Comparison of ENCODE assay signal across 8 mouse cellular contexts in genomic region chr8:44937905-44938642, GRCm38 (mm10). TPM values are rescaled to one million over a fixed set of nuclear protein-coding genes. Genes with fewer than 3 reads are reported as not detected.
DNase-seq lines count a peak whose midpoint lies in the region; ATAC-seq and TF ChIP-seq lines count a peak whose summit lies in the region.

No protein-coding gene starts in this region.

- 0 out of 2 replicates have a peak, but pooled peaks have one; percentile 26 for TF ChIP-seq POLR2A in liver, adult 2 months (IDR thresholded peaks at IDR 0.05; ENCODE audit: extremely low read depth, insufficient read depth, low read length)

- peak overlapping the region; percentile 86 for H3K4me2 ChIP-seq in forebrain, embryonic 14.5 days (ENCODE audit: low read length)
- peak overlapping the region; percentile 85 for H3K4me2 ChIP-seq in heart, embryonic 16.5 days (ENCODE audit: low read depth, low read length)
- H3K4me2 ChIP-seq in midbrain, postnatal 0 days (ENCODE audit: low read depth, low read length, poor library complexity, severe bottlenecking) = peak overlapping the region; percentile 95
- peak overlapping the region; percentile 75 for H3K4me2 ChIP-seq in stomach, postnatal 0 days (replicated peaks; ENCODE audit: low read depth)

- H3K79me2 ChIP-seq in liver, adult 2 months (ENCODE audit: control insufficient read depth, insufficient read depth, low read length) = peaks cover 24% of the 10 kb centered on the region; the same call in 1 of the 2 replicates

- under 1% methylated on average over 86 of the region's 87 CpGs for WGBS in forebrain, embryonic 14.5 days
- under 1% methylated on average over 87 of the region's 87 CpGs for WGBS in heart, embryonic 16.5 days
- WGBS in liver, adult 2 months = under 1% methylated on average over 87 of the region's 87 CpGs
- 1% methylated on average over 80 of the region's 87 CpGs for WGBS in midbrain, postnatal 0 days
- under 1% methylated on average over 67 of the region's 87 CpGs for WGBS in stomach, postnatal 0 days

- TF ChIP-seq CTCF in liver, adult 2 months (IDR thresholded peaks at IDR 0.05; ENCODE audit: low read depth, low read length) = peak; percentile 22; the same call in 1 of the 2 replicates
- TF ChIP-seq CTCF in midbrain, postnatal 0 days (IDR thresholded peaks at IDR 0.05) = no peak
- TF ChIP-seq CTCF in stomach, postnatal 0 days (IDR thresholded peaks at IDR 0.05; ENCODE audit: low read depth) = peak; percentile 46

- no peaks in the 10 kb centered on the region; the same call in 1 of the 2 replicates for H3K4me1 ChIP-seq in brown adipose tissue, adult 24 weeks (ENCODE audit: control insufficient read depth, insufficient read depth, insufficient read length, low read length)
- H3K4me1 ChIP-seq in forebrain, embryonic 14.5 days (ENCODE audit: control insufficient read depth, insufficient read depth, low read length) = no peaks in the 10 kb centered on the region; the same call in 1 of the 2 replicates
- H3K4me1 ChIP-seq in heart, embryonic 16.5 days (ENCODE audit: control insufficient read depth, insufficient read depth, low read length) = peaks cover 9% of the 10 kb centered on the region
- H3K4me1 ChIP-seq in liver, adult 2 months (ENCODE audit: control insufficient read depth, insufficient read depth, low read length) = peaks cover 3% of the 10 kb centered on the region
- H3K4me1 ChIP-seq in midbrain, postnatal 0 days (ENCODE audit: insufficient read depth, low read length) = no peaks in the 10 kb centered on the region; the same call in 1 of the 2 replicates
- 0 out of 2 replicates have a peak, but pooled peaks cover 2% of the 10 kb centered on the region for H3K4me1 ChIP-seq in stomach, postnatal 0 days (replicated peaks; ENCODE audit: control insufficient read depth, insufficient read depth)

- H3K27me3 ChIP-seq in forebrain, embryonic 14.5 days (replicated peaks; ENCODE audit: control insufficient read depth, insufficient read depth, low read length) = no peaks in the 10 kb centered on the region
- no peaks in the 10 kb centered on the region for H3K27me3 ChIP-seq in heart, embryonic 16.5 days (ENCODE audit: control insufficient read depth, insufficient read depth, low read length)
- no peaks in the 10 kb centered on the region for H3K27me3 ChIP-seq in liver, adult 2 months (ENCODE audit: control insufficient read depth, insufficient read depth, low read length)
- H3K27me3 ChIP-seq in midbrain, postnatal 0 days (ENCODE audit: insufficient read depth, low read length) = no peaks in the 10 kb centered on the region
- H3K27me3 ChIP-seq in stomach, postnatal 0 days (ENCODE audit: control insufficient read depth, insufficient read depth, low read length) = no peaks in the 10 kb centered on the region

- H3K9ac ChIP-seq in forebrain, embryonic 14.5 days (ENCODE audit: low read length) = peak overlapping the region; percentile 70
- peak overlapping the region; percentile 95 for H3K9ac ChIP-seq in heart, embryonic 16.5 days (ENCODE audit: low read length)
- peak overlapping the region; percentile 93 for H3K9ac ChIP-seq in liver, adult 2 months (ENCODE audit: low read depth, low read length)
- H3K9ac ChIP-seq in midbrain, postnatal 0 days (replicated peaks; ENCODE audit: low read length, poor library complexity, severe bottlenecking) = peak overlapping the region; percentile 14
- peak overlapping the region; percentile 80 for H3K9ac ChIP-seq in stomach, postnatal 0 days (ENCODE audit: low read length)

- H3K36me3 ChIP-seq in forebrain, embryonic 14.5 days (ENCODE audit: control insufficient read depth, insufficient read depth, low read length) = no peaks in the 10 kb centered on the region
- H3K36me3 ChIP-seq in heart, embryonic 16.5 days (ENCODE audit: control insufficient read depth, insufficient read depth) = 0 out of 2 replicates have a peak, but pooled peaks cover 2% of the 10 kb centered on the region
- H3K36me3 ChIP-seq in liver, adult 2 months (ENCODE audit: control insufficient read depth, insufficient read depth, low read length) = no peaks in the 10 kb centered on the region
- H3K36me3 ChIP-seq in midbrain, postnatal 0 days (ENCODE audit: insufficient read depth, low read length) = no peaks in the 10 kb centered on the region
- peaks cover 2% of the 10 kb centered on the region; the same call in 1 of the 2 replicates for H3K36me3 ChIP-seq in stomach, postnatal 0 days (ENCODE audit: control insufficient read depth, insufficient read depth, low read length)

- peak overlapping the region; percentile 83 for H3K4me3 ChIP-seq in brown adipose tissue, adult 24 weeks (ENCODE audit: insufficient read depth, low read depth, low read length)
- peak overlapping the region; percentile 72 for H3K4me3 ChIP-seq in forebrain, embryonic 14.5 days (ENCODE audit: low read depth, low read length)
- H3K4me3 ChIP-seq in heart, embryonic 16.5 days (ENCODE audit: low read length) = peak overlapping the region; percentile 89
- peak overlapping the region; percentile 73 for H3K4me3 ChIP-seq in liver, adult 2 months (ENCODE audit: insufficient read depth, low read depth, low read length)
- peak overlapping the region; percentile 79 for H3K4me3 ChIP-seq in midbrain, postnatal 0 days (ENCODE audit: low read depth, low read length)
- H3K4me3 ChIP-seq in stomach, postnatal 0 days (ENCODE audit: low read depth, low read length) = peak overlapping the region; percentile 78

- DNase-seq in 3134 (ENCODE audit: extremely low read depth, insufficient read length, low spot score) = peak; percentile 92
- DNase-seq in forebrain, embryonic 14.5 days (ENCODE audit: low spot score) = peak; percentile 94
- DNase-seq in kidney, postnatal 14 days = peak; percentile 96
- DNase-seq in liver, adult 2 months (ENCODE audit: extremely low read depth, low read depth, low spot score) = peak; percentile 70
- DNase-seq in midbrain, postnatal 0 days (ENCODE audit: low spot score) = peak; percentile 94
- DNase-seq in stomach, postnatal 0 days (ENCODE audit: low spot score) = peak; percentile 95

- H3K9me3 ChIP-seq in forebrain, embryonic 14.5 days (replicated peaks; ENCODE audit: control insufficient read depth, low read length) = no peaks in the 10 kb centered on the region
- no peaks in the 10 kb centered on the region for H3K9me3 ChIP-seq in heart, embryonic 16.5 days (replicated peaks; ENCODE audit: control insufficient read depth, low read length)
- no peaks in the 10 kb centered on the region for H3K9me3 ChIP-seq in midbrain, postnatal 0 days (ENCODE audit: low read length)
- H3K9me3 ChIP-seq in stomach, postnatal 0 days (ENCODE audit: control insufficient read depth, low read length) = no peaks in the 10 kb centered on the region

- TF ChIP-seq EP300 in stomach, postnatal 0 days (optimal IDR thresholded peaks at IDR 0.05) = no peak

- peak; percentile 81 for ATAC-seq in forebrain, embryonic 14.5 days
- ATAC-seq in heart, embryonic 16.5 days (replicated peaks; ENCODE audit: extremely low read depth, insufficient read depth, low FRiP score) = peak; percentile 83
- ATAC-seq in midbrain, postnatal 0 days (ENCODE audit: low FRiP score) = peak; percentile 90
- ATAC-seq in stomach, postnatal 0 days (ENCODE audit: low FRiP score, low TSS enrichment) = peak; percentile 90

- no peak overlapping the region for H3K27ac ChIP-seq in brown adipose tissue, adult 24 weeks (replicated peaks; ENCODE audit: low read depth, low read length)
- H3K27ac ChIP-seq in forebrain, embryonic 14.5 days (ENCODE audit: low read depth, low read length) = peak overlapping the region; percentile 84
- peak overlapping the region; percentile 95 for H3K27ac ChIP-seq in heart, embryonic 16.5 days (ENCODE audit: low read length)
- H3K27ac ChIP-seq in liver, adult 2 months (replicated peaks; ENCODE audit: insufficient read depth, low read depth, low read length) = peak overlapping the region; percentile 77
- H3K27ac ChIP-seq in midbrain, postnatal 0 days (ENCODE audit: low read depth, low read length) = peak overlapping the region; percentile 62
- peak overlapping the region; percentile 83 for H3K27ac ChIP-seq in stomach, postnatal 0 days (replicated peaks)

RNA-seq across cellular contexts. Expression of gene Fat1, which starts 2.8 kb away (rescaled TPM):
- polyA plus RNA-seq in brown adipose tissue, adult 24 weeks (2012; ENCODE audit: insufficient read depth, insufficient read length, missing spikeins) = 6.1 and 9.8 TPM in 2 replicates
- polyA plus RNA-seq in forebrain, embryonic 14.5 days (2014; fragmentation: Nextera tagmentation; extraction: Ambion mirVana) = 10.0 and 11.4 TPM in 2 replicates
- polyA plus RNA-seq in heart, embryonic 16.5 days (2015; fragmentation: Nextera tagmentation; extraction: Ambion mirVana) = 10.4 and 13.8 TPM in 2 replicates
- total RNA-seq in liver, adult 2 months (2014; rRNA removed) = 8.9 and 11.3 TPM in 2 replicates
- 8.7 and 9.6 TPM in 2 replicates for polyA plus RNA-seq in liver, adult 2 months (2012; rRNA removed)
- total RNA-seq in midbrain, postnatal 0 days (2014; rRNA removed) = 106 and 122 TPM in 2 replicates
- 8.7 and 9.2 TPM in 2 replicates for polyA plus RNA-seq in midbrain, postnatal 0 days (2015; fragmentation: Nextera tagmentation; extraction: Ambion mirVana)
- 8.6 and 9.4 TPM in 2 replicates for polyA plus RNA-seq in stomach, postnatal 0 days (2015; fragmentation: Nextera tagmentation; extraction: Ambion mirVana)

Comparison
In these comparisons a context has a peak if more than half of its experiments do, and no peak if none do; other contexts are left out.
1. H3K9ac ChIP-seq: peak in every context shown above with its lines; median percentile 95 in heart, embryonic 16.5 days; 93 in liver, adult 2 months; 80 in stomach, postnatal 0 days; 70 in forebrain, embryonic 14.5 days; 14 in midbrain, postnatal 0 days.